Mouse (Mus musculus) G1E (cell line): Measurements from ENCODE around the gene Slc44a3.

Source experiments
- CTCF ChIP-seq: IDR thresholded peaks from 2 replicates; pipeline ENCODE4 v1.5.1; 2012; ENCODE audit warnings: low read depth, low read length, inconsistent platforms, mixed read lengths
- GATA1 ChIP-seq: IDR thresholded peaks from 2 replicates; pipeline ENCODE4 v1.6.1; 2012; ENCODE audit warnings: borderline replicate concordance, low read length, inconsistent platforms, mixed read lengths
- GATA2 ChIP-seq: IDR thresholded peaks from 2 replicates; pipeline ENCODE4 v1.6.1; 2012; ENCODE audit warnings: low read depth, low read length, inconsistent platforms, borderline replicate concordance
- POLR2AphosphoS5 ChIP-seq: IDR thresholded peaks from 2 replicates; pipeline ENCODE4 v1.6.1; 2012; ENCODE audit warnings: low read depth, low read length, inconsistent platforms; ENCODE audit not compliant: insufficient replicate concordance
- TAL1 ChIP-seq: conservative IDR thresholded peaks from 2 replicates; pipeline ENCODE4 v1.6.1; 2012; ENCODE audit warnings: low read depth, low read length, inconsistent platforms, mixed read lengths

- TF ChIP-seq TAL1, result no peak
- TF ChIP-seq CTCF, result no peak
- TF ChIP-seq GATA1, result no peak
- no peak for TF ChIP-seq POLR2AphosphoS5
- no peak for TF ChIP-seq GATA2
These were observed 48.7 kb downstream of the Slc44a3 start for GRCm38 (mm10) chr3:121483266-121484161.
